Mouse (Mus musculus) neutrophil, adult 59 days (primary cell): ENCODE data around the gene Phgdh. TPM values are rescaled to one million over a fixed set of nuclear protein-coding genes. Genes with fewer than 3 reads are reported as not detected.

Source experiments
- total RNA-seq, 2 experiments: library from RNA; stranded (reverse); gene quantifications; 1 replicate in 1 of 2; 2 replicates in 1 of 2; pipeline ENCODE4 v1.2.4; 2023

Gene Phgdh
- total RNA-seq, result 10 to 100 TPM; 15.0 to 15.3 TPM

GRCm38 (mm10) chr3:98339706-98340109 is at the start of gene Phgdh:
Gene Phgdh (minus strand): TSS chr3:98339990.

GRCm38 (mm10) chr3:98382246-98382939 is 42.6 kb upstream of the Phgdh start, which contains the start of gene Zfp697:
Gene Zfp697 (plus strand): TSS chr3:98382461.

GRCm38 (mm10) chr3:98280204-98280932 is 59.4 kb downstream of the Phgdh start, which contains the start of gene Hmgcs2:
Gene Hmgcs2 (plus strand): TSS chr3:98280435.

Other genes starting within 250 kb of the Phgdh start
- 1 to 10 TPM; 3.3 to 3.5 TPM for gene Adam30, start 179.4 kb downstream of the Phgdh start, total RNA-seq
- gene Reg4, start 117.8 kb downstream of the Phgdh start, total RNA-seq, result not detected
- gene Hmgcs2, start 59.6 kb downstream of the Phgdh start, total RNA-seq, result under 1 TPM in 1 of 2 experiments, not detected in 1; 0.22 TPM
- gene Zfp697, start 42.5 kb upstream of the Phgdh start, total RNA-seq, result under 1 TPM; 0.29 to 0.40 TPM
- gene Gm4450, start 117.1 kb upstream of the Phgdh start, total RNA-seq, result not detected
- not detected for gene Hsd3b4, start 170.5 kb upstream of the Phgdh start, total RNA-seq
- gene Gm10681, start 248.8 kb upstream of the Phgdh start, total RNA-seq, result not detected